Comparison of ENCODE assay signal across 8 mouse cellular contexts in genomic region chr1:193575986-193576713, GRCm38 (mm10).
A peak's percentile ranks its signal among the peaks of the same experiment; 100 is the strongest.
DNase-seq lines count a peak whose midpoint lies in the region; ATAC-seq lines count a peak whose summit lies in the region.

No protein-coding gene starts in this region.

- no peaks in the 10 kb centered on the region for H3K9me3 ChIP-seq in forebrain, embryonic 15.5 days
- no peaks in the 10 kb centered on the region for H3K9me3 ChIP-seq in liver, embryonic 16.5 days (replicated peaks; ENCODE audit: control insufficient read depth, low read length)

- no peak overlapping the region for H3K9ac ChIP-seq in forebrain, embryonic 15.5 days (replicated peaks)
- no peak overlapping the region for H3K9ac ChIP-seq in liver, embryonic 16.5 days (ENCODE audit: low read depth, low read length)

- DNase-seq in MEL-GATA-1-ER (ENCODE audit: extremely low read depth, low read depth), result peak; percentile 66
- peak; percentile 66 for DNase-seq in cerebellum, adult 11 months
- peak; percentile 33 for DNase-seq in heart, postnatal 25 days (ENCODE audit: low spot score)
- peak; percentile 91 for DNase-seq in layer of hippocampus, adult 11-12 months (ENCODE audit: low spot score)
- peak; percentile 57 for DNase-seq in ovary, postnatal 14 days (ENCODE audit: low spot score)
- DNase-seq in thymus, postnatal 36 days, result peak; percentile 58 to 59

- 5% methylated on average over 12 of the region's 12 CpGs for WGBS in forebrain, embryonic 15.5 days
- WGBS in liver, embryonic 16.5 days (ENCODE audit: insufficient replicate concordance), result 8% methylated on average over 12 of the region's 12 CpGs

- peak; percentile 96 for ATAC-seq in forebrain, embryonic 15.5 days (replicated peaks)
- ATAC-seq in liver, embryonic 16.5 days (ENCODE audit: low read depth), result peak; percentile 11; the same call in 1 of the 2 replicates

- no peaks in the 10 kb centered on the region for H3K27me3 ChIP-seq in forebrain, embryonic 15.5 days
- H3K27me3 ChIP-seq in liver, embryonic 16.5 days (ENCODE audit: control insufficient read depth, insufficient read depth, low read depth, low read length), result no peaks in the 10 kb centered on the region

- H3K4me3 ChIP-seq in forebrain, embryonic 15.5 days, result no peak overlapping the region
- no peak overlapping the region for H3K4me3 ChIP-seq in liver, embryonic 16.5 days (ENCODE audit: low read depth, low read length)

- intact Hi-C loops in heart, postnatal 25 days (cut with DNase I), result loop anchor here (2.0 to 5.0 kb wide), 4 partner anchors 76 to 647 kb away; no protein-coding TSS in a partner anchor

- peak overlapping the region; percentile 57 for H3K27ac ChIP-seq in forebrain, embryonic 15.5 days (replicated peaks)
- H3K27ac ChIP-seq in liver, embryonic 16.5 days (ENCODE audit: low read length), result no peak overlapping the region

- H3K4me1 ChIP-seq in forebrain, embryonic 15.5 days, result peaks cover 14% of the 10 kb centered on the region
- H3K4me1 ChIP-seq in liver, embryonic 16.5 days (ENCODE audit: control insufficient read depth, low read depth, low read length), result no peaks in the 10 kb centered on the region

- no peaks in the 10 kb centered on the region for H3K36me3 ChIP-seq in forebrain, embryonic 15.5 days
- no peaks in the 10 kb centered on the region for H3K36me3 ChIP-seq in liver, embryonic 16.5 days (ENCODE audit: control insufficient read depth, insufficient read depth)

- no peak overlapping the region for H3K4me2 ChIP-seq in forebrain, embryonic 15.5 days (replicated peaks)
- H3K4me2 ChIP-seq in liver, embryonic 16.5 days (ENCODE audit: low read depth, low read length), result no peak overlapping the region

Comparison
In these comparisons a context has a peak if more than half of its experiments do, and no peak if none do; other contexts are left out.
1. DNase-seq: peak in every context shown above with its lines; median percentile 91 in layer of hippocampus, adult 11-12 months; 66 in MEL-GATA-1-ER; 66 in cerebellum, adult 11 months; 58 in thymus, postnatal 36 days; 57 in ovary, postnatal 14 days; 33 in heart, postnatal 25 days.